Mouse (Mus musculus): Measurements from ENCODE around the gene Zfyve28. TPM values are rescaled to one million over a fixed set of nuclear protein-coding genes. Genes with fewer than 3 reads are reported as not detected.

Zfyve28 gene
- polyA plus RNA-seq, 1 experiment from 2014 or later: 0.16 TPM

DNA sequence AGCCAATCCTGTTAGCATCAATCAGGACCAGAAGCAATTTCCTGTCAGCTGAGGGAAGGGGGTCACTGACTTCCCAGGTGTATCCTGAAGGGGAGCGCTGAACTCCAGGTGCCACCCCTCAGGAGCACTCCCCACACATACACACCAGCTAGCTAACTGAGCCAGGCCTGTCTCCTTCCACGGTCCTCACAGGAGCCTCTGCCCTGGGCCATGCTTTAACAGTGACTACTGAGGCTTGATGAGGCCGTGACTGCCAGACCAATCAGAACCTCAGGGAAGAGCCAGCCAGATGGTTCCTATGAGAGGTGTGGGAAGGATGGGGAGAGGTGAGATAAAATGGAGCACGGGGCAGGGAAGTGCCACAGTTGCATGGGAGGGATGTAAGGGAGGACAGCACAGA lies 53.2 kb downstream of the Zfyve28 start:
- no peak for TF ChIP-seq EP300 (IDR thresholded peaks at IDR 0.05)
- Histone ChIP-seq H3K9ac (replicated peaks; ENCODE audit: low read depth) (no peak overlapping the region), H3K4me1 (ENCODE audit: insufficient read depth, low read depth, low read length) (no peaks in the 10 kb centered on the region), H3K27me3 (replicated peaks; ENCODE audit: insufficient read depth, low read length) (no peaks in the 10 kb centered on the region), H3K4me2 (replicated peaks; ENCODE audit: low read depth, low read length) (no peak overlapping the region), H3K4me3 (ENCODE audit: low read depth, low read length) (no peak overlapping the region), H3K36me3 (ENCODE audit: insufficient read depth, low read length) (no peaks in the 10 kb centered on the region), H3K9me3 (ENCODE audit: low read length) (no peaks in the 10 kb centered on the region), H3K27ac (ENCODE audit: low read length) (no peak overlapping the region)
- DNase-seq (ENCODE audit: low spot score): no peak
- no peak for ATAC-seq
- 49% methylated on average over 4 of the region's 4 CpGs for WGBS

DNA sequence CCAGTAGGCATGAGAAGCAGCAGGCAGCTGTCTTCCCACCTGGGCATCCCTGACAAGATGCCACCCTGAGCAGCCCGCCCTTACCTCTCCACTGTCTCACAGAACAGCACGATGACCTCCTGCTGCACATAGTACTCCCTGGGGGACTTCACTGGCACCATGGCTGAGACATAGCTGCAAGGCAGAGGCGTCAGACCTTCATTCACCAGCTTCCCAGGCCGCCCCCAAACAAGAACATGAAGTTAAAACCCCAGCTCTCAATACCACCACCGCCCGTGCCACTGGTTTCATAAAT lies 55.1 kb downstream of the Zfyve28 start:
- no peaks in the 10 kb centered on the region for H3K27me3 ChIP-seq (replicated peaks; ENCODE audit: insufficient read depth, low read length)
- no peak for ATAC-seq
- no peaks in the 10 kb centered on the region for H3K4me1 ChIP-seq (ENCODE audit: insufficient read depth, low read depth, low read length)
- no peaks in the 10 kb centered on the region for H3K9me3 ChIP-seq (ENCODE audit: low read length)
- H3K36me3 ChIP-seq (ENCODE audit: insufficient read depth, low read length): no peaks in the 10 kb centered on the region
- no peak overlapping the region for H3K27ac ChIP-seq (ENCODE audit: low read length)
- TF ChIP-seq EP300 (IDR thresholded peaks at IDR 0.05): no peak
- no peak for TF ChIP-seq CTCF (IDR thresholded peaks at IDR 0.05)
- no peak for DNase-seq (ENCODE audit: low spot score)
- 85% methylated on average over 6 of the region's 6 CpGs for WGBS
- H3K4me3 ChIP-seq (ENCODE audit: low read depth, low read length): no peak overlapping the region
- H3K4me2 ChIP-seq (replicated peaks; ENCODE audit: low read depth, low read length): no peak overlapping the region
- no peak overlapping the region for H3K9ac ChIP-seq (replicated peaks; ENCODE audit: low read depth)

DNA sequence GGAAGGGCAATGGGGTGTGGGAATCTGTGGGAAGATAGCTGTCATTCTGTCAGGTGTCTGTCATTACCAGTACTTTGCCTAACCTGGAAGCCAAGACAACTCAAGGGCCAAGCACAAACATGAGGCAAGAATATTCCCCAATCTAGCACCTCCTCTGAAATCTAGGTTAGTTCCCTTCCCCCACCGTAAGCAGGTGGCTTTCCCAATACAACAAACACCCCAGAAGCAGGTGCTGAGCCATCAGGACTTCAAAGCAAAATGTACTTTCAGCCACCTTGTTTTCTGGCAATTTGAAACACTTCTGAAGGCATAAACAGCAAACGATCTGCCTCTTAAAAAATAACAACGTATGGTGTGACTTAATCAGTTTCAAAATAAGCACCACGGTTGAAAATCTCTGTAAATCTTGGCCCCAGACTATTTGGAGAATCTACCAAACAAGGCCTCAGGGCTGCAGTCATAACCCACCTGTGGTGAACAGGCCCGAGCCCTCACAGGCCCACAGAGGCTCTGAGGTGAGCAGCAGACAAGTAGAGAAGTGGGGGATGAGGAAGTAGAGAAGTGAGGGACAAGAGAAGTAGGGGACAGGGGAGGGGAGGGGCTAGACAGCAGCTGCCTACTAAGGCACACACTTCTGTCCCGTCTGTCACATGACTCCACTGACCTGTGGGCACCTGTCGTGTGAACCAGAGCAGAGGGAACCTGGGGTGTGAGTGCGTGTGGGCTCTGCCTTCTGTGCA lies 55.6 kb downstream of the Zfyve28 start:
- H3K4me1 ChIP-seq (ENCODE audit: insufficient read depth, low read depth, low read length): no peaks in the 10 kb centered on the region
- H3K27me3 ChIP-seq (replicated peaks; ENCODE audit: insufficient read depth, low read length): no peaks in the 10 kb centered on the region
- DNase-seq (ENCODE audit: low spot score) (no peak), ATAC-seq (no peak)
- H3K4me3 ChIP-seq (ENCODE audit: low read depth, low read length): no peak overlapping the region
- no peak overlapping the region for H3K4me2 ChIP-seq (replicated peaks; ENCODE audit: low read depth, low read length)
- TF ChIP-seq EP300 (IDR thresholded peaks at IDR 0.05) (no peak), CTCF (IDR thresholded peaks at IDR 0.05) (no peak)
- H3K9me3 ChIP-seq (ENCODE audit: low read length): no peaks in the 10 kb centered on the region
- 61% methylated on average over 8 of the region's 8 CpGs for WGBS
- no peaks in the 10 kb centered on the region for H3K36me3 ChIP-seq (ENCODE audit: insufficient read depth, low read length)
- H3K9ac ChIP-seq (replicated peaks; ENCODE audit: low read depth): no peak overlapping the region
- no peak overlapping the region for H3K27ac ChIP-seq (ENCODE audit: low read length)

DNA sequence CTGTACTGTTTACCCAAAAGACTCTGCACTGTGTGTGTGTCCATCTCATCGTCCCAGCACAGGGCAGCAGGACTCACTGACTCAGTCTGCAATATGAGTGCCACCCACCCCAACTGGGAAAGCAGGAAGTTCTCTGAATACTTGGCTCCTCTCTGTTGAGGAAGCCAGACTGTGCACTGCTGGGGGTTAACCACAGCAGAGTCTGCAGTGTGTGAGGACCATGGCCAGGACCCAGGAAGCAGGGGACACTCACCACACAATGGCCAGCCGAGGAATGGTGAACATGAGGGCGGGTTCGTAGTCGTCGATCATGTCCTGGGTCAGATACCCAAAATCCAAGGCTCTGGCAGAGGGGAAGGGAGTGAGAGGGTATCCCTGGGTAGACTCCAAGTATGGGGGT lies 56.3 kb downstream of the Zfyve28 start:
- DNase-seq (ENCODE audit: low spot score) (no peak), ATAC-seq (no peak)
- TF ChIP-seq CTCF (IDR thresholded peaks at IDR 0.05) (no peak), EP300 (IDR thresholded peaks at IDR 0.05) (no peak)
- Histone ChIP-seq H3K27me3 (replicated peaks; ENCODE audit: insufficient read depth, low read length) (no peaks in the 10 kb centered on the region), H3K36me3 (ENCODE audit: insufficient read depth, low read length) (no peaks in the 10 kb centered on the region), H3K4me2 (replicated peaks; ENCODE audit: low read depth, low read length) (no peak overlapping the region), H3K9ac (replicated peaks; ENCODE audit: low read depth) (no peak overlapping the region), H3K9me3 (ENCODE audit: low read length) (no peaks in the 10 kb centered on the region), H3K27ac (ENCODE audit: low read length) (no peak overlapping the region), H3K4me3 (ENCODE audit: low read depth, low read length) (no peak overlapping the region), H3K4me1 (ENCODE audit: insufficient read depth, low read depth, low read length) (no peaks in the 10 kb centered on the region)
- 75% methylated on average over 6 of the region's 6 CpGs for WGBS

DNA sequence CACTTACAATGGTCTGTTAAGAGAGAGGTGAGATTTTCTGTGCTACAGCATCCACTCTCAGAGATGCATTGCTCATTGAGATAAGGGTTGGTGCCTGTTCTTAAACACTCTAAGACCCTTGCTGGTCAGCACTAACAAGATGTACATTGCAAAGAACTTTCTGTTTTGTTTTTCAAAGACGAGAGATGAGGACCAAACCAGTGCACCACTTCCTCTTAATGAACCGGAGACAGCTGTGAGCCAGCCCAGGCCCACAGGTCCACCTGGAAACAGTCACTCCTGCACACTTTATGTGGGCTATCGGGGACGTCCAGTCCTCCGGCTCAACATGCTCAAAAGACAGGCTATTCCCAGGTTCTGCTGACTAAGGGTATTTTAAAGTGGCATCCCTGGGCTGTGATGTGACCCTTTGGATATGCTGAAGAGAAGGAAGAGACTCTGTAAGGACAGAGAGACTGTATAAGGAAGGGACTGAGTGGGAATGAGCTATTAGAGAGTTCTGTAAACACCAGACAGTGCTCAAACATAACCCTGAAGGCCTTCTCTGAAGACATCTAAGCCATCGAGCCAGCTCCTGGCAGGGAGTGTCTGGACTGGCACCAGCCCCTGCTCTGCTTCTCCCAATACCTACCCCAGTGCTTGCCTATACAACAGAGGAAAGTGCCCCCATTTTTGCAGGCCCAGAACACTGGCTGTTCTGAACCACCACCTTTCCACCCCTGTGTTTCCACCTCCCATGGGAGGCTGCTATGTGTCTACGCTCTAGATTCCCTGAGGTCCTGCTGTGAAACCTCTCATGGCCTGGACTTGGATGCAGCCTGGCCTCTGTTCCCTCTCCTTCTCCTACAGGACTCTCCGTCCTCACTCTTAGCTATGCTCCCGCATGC lies 57.4 kb downstream of the Zfyve28 start:
- no peaks in the 10 kb centered on the region for H3K36me3 ChIP-seq (ENCODE audit: insufficient read depth, low read length)
- H3K9ac ChIP-seq (replicated peaks; ENCODE audit: low read depth): no peak overlapping the region
- no peak overlapping the region for H3K4me3 ChIP-seq (ENCODE audit: low read depth, low read length)
- DNase-seq (ENCODE audit: low spot score): no peak
- ATAC-seq: peak; percentile 32
- no peaks in the 10 kb centered on the region for H3K4me1 ChIP-seq (ENCODE audit: insufficient read depth, low read depth, low read length)
- H3K4me2 ChIP-seq (replicated peaks; ENCODE audit: low read depth, low read length): no peak overlapping the region
- no peaks in the 10 kb centered on the region for H3K27me3 ChIP-seq (replicated peaks; ENCODE audit: insufficient read depth, low read length)
- no peaks in the 10 kb centered on the region for H3K9me3 ChIP-seq (ENCODE audit: low read length)
- WGBS: 67% methylated on average over 9 of the region's 9 CpGs
- TF ChIP-seq CTCF (IDR thresholded peaks at IDR 0.05) (no peak), EP300 (IDR thresholded peaks at IDR 0.05) (no peak)
- H3K27ac ChIP-seq (ENCODE audit: low read length): no peak overlapping the region

DNA sequence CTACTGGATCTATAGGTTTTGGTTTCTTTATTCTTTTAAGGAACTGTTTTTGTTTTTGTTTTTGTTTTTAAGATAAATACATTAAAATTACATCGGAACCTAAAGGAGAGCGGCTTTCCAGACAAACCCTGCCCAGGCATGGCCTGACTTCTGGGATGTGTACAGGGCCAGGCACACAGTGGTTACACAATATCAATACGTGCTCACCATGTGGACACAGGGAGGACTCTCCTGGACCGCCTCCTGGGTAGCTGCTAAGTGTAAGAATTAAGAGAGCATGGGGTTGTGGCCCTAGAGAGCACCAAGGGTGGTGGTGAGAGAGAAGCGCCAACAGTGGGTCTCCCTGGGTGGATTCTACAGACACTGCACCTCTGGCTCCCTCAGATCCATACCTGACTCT lies 58.7 kb downstream of the Zfyve28 start:
- H3K9ac ChIP-seq (replicated peaks; ENCODE audit: low read depth): no peak overlapping the region
- no peak overlapping the region for H3K4me2 ChIP-seq (replicated peaks; ENCODE audit: low read depth, low read length)
- H3K36me3 ChIP-seq (ENCODE audit: insufficient read depth, low read length): no peaks in the 10 kb centered on the region
- H3K4me1 ChIP-seq (ENCODE audit: insufficient read depth, low read depth, low read length): no peaks in the 10 kb centered on the region
- H3K27me3 ChIP-seq (replicated peaks; ENCODE audit: insufficient read depth, low read length): no peaks in the 10 kb centered on the region
- WGBS: 71% methylated on average over 5 of the region's 5 CpGs
- DNase-seq (ENCODE audit: low spot score) (no peak), ATAC-seq (no peak)
- no peak overlapping the region for H3K27ac ChIP-seq (ENCODE audit: low read length)
- H3K4me3 ChIP-seq (ENCODE audit: low read depth, low read length): no peak overlapping the region
- TF ChIP-seq EP300 (IDR thresholded peaks at IDR 0.05) (no peak), CTCF (IDR thresholded peaks at IDR 0.05) (no peak)
- no peaks in the 10 kb centered on the region for H3K9me3 ChIP-seq (ENCODE audit: low read length)

Measured in lung, postnatal 0 days (tissue).